Mouse (Mus musculus): ENCODE results near the gene Bst2. TPM values are rescaled to one million over a fixed set of nuclear protein-coding genes. Genes with fewer than 3 reads are reported as not detected.

Bst2 gene
- polyA plus RNA-seq, 1 experiment from 2014 or later, result 46.5 TPM

GRCm38 (mm10) chr8:71513018-71513754 lies 24.1 kb downstream of the Bst2 start:
- no peaks in the 10 kb centered on the region for H3K4me1 ChIP-seq (ENCODE audit: control insufficient read depth, insufficient read depth, low read length)
- H3K27me3 ChIP-seq (ENCODE audit: control insufficient read depth, insufficient read depth, low read length), result peaks cover 15% of the 10 kb centered on the region
- 62% methylated on average over 13 of the region's 15 CpGs for WGBS
- no peak overlapping the region for H3K27ac ChIP-seq (ENCODE audit: low read length)
- no peak overlapping the region for H3K9ac ChIP-seq (ENCODE audit: low read length)
- no peaks in the 10 kb centered on the region for H3K36me3 ChIP-seq (ENCODE audit: control insufficient read depth, insufficient read depth, low read length)
- no peak overlapping the region for H3K4me3 ChIP-seq (replicated peaks; ENCODE audit: low read length)
- ATAC-seq (ENCODE audit: insufficient read depth, low FRiP score), result no peak
- H3K4me2 ChIP-seq (ENCODE audit: low read depth, low read length), result no peak overlapping the region
- no peaks in the 10 kb centered on the region for H3K9me3 ChIP-seq (replicated peaks; ENCODE audit: control insufficient read depth, low read length)

- ATAC-seq (ENCODE audit: insufficient read depth, low FRiP score), result peak; percentile 54
- no peaks in the 10 kb centered on the region for H3K9me3 ChIP-seq (replicated peaks; ENCODE audit: control insufficient read depth, low read length)
- H3K36me3 ChIP-seq (ENCODE audit: control insufficient read depth, insufficient read depth, low read length), result no peaks in the 10 kb centered on the region
- no peak within 1 kb of the TSS for H3K4me2 ChIP-seq (ENCODE audit: low read depth, low read length)
- WGBS, result 27% methylated on average over 14 of the region's 14 CpGs
- peak within 1 kb of the TSS; percentile 11 for H3K4me3 ChIP-seq (replicated peaks; ENCODE audit: low read length)
- H3K4me1 ChIP-seq (ENCODE audit: control insufficient read depth, insufficient read depth, low read length), result 0 out of 2 replicates have a peak, but pooled peaks cover 6% of the 10 kb centered on the region
- H3K9ac ChIP-seq (ENCODE audit: low read length), result no peak within 1 kb of the TSS
- H3K27me3 ChIP-seq (ENCODE audit: control insufficient read depth, insufficient read depth, low read length), result peaks cover 30% of the 10 kb centered on the region
- no peak within 1 kb of the TSS for H3K27ac ChIP-seq (ENCODE audit: low read length)
These were observed 25.6 kb downstream of the Bst2 start, which contains the start of gene Plvap for GRCm38 (mm10) chr8:71511644-71512043. TSS of gene Plvap (minus strand) at chr8:71511752.

GRCm38 (mm10) chr8:71509316-71509715 lies 27.9 kb downstream of the Bst2 start:
- Histone ChIP-seq H3K9ac (ENCODE audit: low read length) (peak overlapping the region; percentile 31; the same call in 1 of the 2 replicates), H3K4me2 (ENCODE audit: low read depth, low read length) (no peak overlapping the region; the same call in 1 of the 2 replicates), H3K4me1 (ENCODE audit: control insufficient read depth, insufficient read depth, low read length) (0 out of 2 replicates have a peak, but pooled peaks cover 6% of the 10 kb centered on the region), H3K27ac (ENCODE audit: low read length) (no peak overlapping the region), H3K4me3 (replicated peaks; ENCODE audit: low read length) (peak overlapping the region; percentile 11), H3K36me3 (ENCODE audit: control insufficient read depth, insufficient read depth, low read length) (no peaks in the 10 kb centered on the region), H3K27me3 (ENCODE audit: control insufficient read depth, insufficient read depth, low read length) (peaks cover 39% of the 10 kb centered on the region), H3K9me3 (replicated peaks; ENCODE audit: control insufficient read depth, low read length) (no peaks in the 10 kb centered on the region)
- WGBS, result 74% methylated on average over 2 of the region's 2 CpGs
- ATAC-seq (ENCODE audit: insufficient read depth, low FRiP score), result no peak

GRCm38 (mm10) chr8:71507589-71508104 lies 29.6 kb downstream of the Bst2 start:
- Histone ChIP-seq H3K27ac (ENCODE audit: low read length) (no peak overlapping the region), H3K27me3 (ENCODE audit: control insufficient read depth, insufficient read depth, low read length) (peaks cover 39% of the 10 kb centered on the region), H3K4me1 (ENCODE audit: control insufficient read depth, insufficient read depth, low read length) (0 out of 2 replicates have a peak, but pooled peaks cover 6% of the 10 kb centered on the region), H3K9ac (ENCODE audit: low read length) (peak overlapping the region; percentile 44), H3K4me3 (replicated peaks; ENCODE audit: low read length) (peak overlapping the region; percentile 44), H3K9me3 (replicated peaks; ENCODE audit: control insufficient read depth, low read length) (no peaks in the 10 kb centered on the region), H3K36me3 (ENCODE audit: control insufficient read depth, insufficient read depth, low read length) (no peaks in the 10 kb centered on the region), H3K4me2 (ENCODE audit: low read depth, low read length) (peak overlapping the region; percentile 58)
- ATAC-seq (ENCODE audit: insufficient read depth, low FRiP score), result peak; percentile 65; the same call in 1 of the 2 replicates
- WGBS, result under 1% methylated on average over 61 of the region's 61 CpGs

- H3K27me3 ChIP-seq (ENCODE audit: control insufficient read depth, insufficient read depth, low read length), result peaks cover 39% of the 10 kb centered on the region
- H3K4me2 ChIP-seq (ENCODE audit: low read depth, low read length), result no peak overlapping the region
- 73% methylated on average over 4 of the region's 4 CpGs for WGBS
- no peaks in the 10 kb centered on the region for H3K36me3 ChIP-seq (ENCODE audit: control insufficient read depth, insufficient read depth, low read length)
- ATAC-seq (ENCODE audit: insufficient read depth, low FRiP score), result no peak
- no peak overlapping the region for H3K4me3 ChIP-seq (replicated peaks; ENCODE audit: low read length)
- H3K9me3 ChIP-seq (replicated peaks; ENCODE audit: control insufficient read depth, low read length), result no peaks in the 10 kb centered on the region
- 0 out of 2 replicates have a peak, but pooled peaks cover 6% of the 10 kb centered on the region for H3K4me1 ChIP-seq (ENCODE audit: control insufficient read depth, insufficient read depth, low read length)
- H3K27ac ChIP-seq (ENCODE audit: low read length), result no peak overlapping the region
- H3K9ac ChIP-seq (ENCODE audit: low read length), result no peak overlapping the region
These were observed 31.3 kb downstream of the Bst2 start for GRCm38 (mm10) chr8:71505979-71506378.

GRCm38 (mm10) chr8:71505326-71505725 lies 31.9 kb downstream of the Bst2 start:
- H3K36me3 ChIP-seq (ENCODE audit: control insufficient read depth, insufficient read depth, low read length), result no peaks in the 10 kb centered on the region
- H3K9ac ChIP-seq (ENCODE audit: low read length), result no peak overlapping the region
- H3K27me3 ChIP-seq (ENCODE audit: control insufficient read depth, insufficient read depth, low read length), result peaks cover 39% of the 10 kb centered on the region
- ATAC-seq (ENCODE audit: insufficient read depth, low FRiP score), result no peak
- H3K4me2 ChIP-seq (ENCODE audit: low read depth, low read length), result no peak overlapping the region
- no peaks in the 10 kb centered on the region for H3K9me3 ChIP-seq (replicated peaks; ENCODE audit: control insufficient read depth, low read length)
- H3K4me1 ChIP-seq (ENCODE audit: control insufficient read depth, insufficient read depth, low read length), result 0 out of 2 replicates have a peak, but pooled peaks cover 6% of the 10 kb centered on the region
- H3K27ac ChIP-seq (ENCODE audit: low read length), result no peak overlapping the region
- H3K4me3 ChIP-seq (replicated peaks; ENCODE audit: low read length), result no peak overlapping the region
- 91% methylated on average over 4 of the region's 4 CpGs for WGBS

- 89% methylated on average over 4 of the region's 4 CpGs for WGBS
- Histone ChIP-seq H3K27me3 (ENCODE audit: control insufficient read depth, insufficient read depth, low read length) (peaks cover 35% of the 10 kb centered on the region), H3K9me3 (replicated peaks; ENCODE audit: control insufficient read depth, low read length) (no peaks in the 10 kb centered on the region), H3K36me3 (ENCODE audit: control insufficient read depth, insufficient read depth, low read length) (no peaks in the 10 kb centered on the region), H3K9ac (ENCODE audit: low read length) (no peak overlapping the region), H3K27ac (ENCODE audit: low read length) (no peak overlapping the region), H3K4me1 (ENCODE audit: control insufficient read depth, insufficient read depth, low read length) (0 out of 2 replicates have a peak, but pooled peaks cover 6% of the 10 kb centered on the region), H3K4me2 (ENCODE audit: low read depth, low read length) (no peak overlapping the region), H3K4me3 (replicated peaks; ENCODE audit: low read length) (no peak overlapping the region)
- no peak for ATAC-seq (ENCODE audit: insufficient read depth, low FRiP score)
These were observed 32.9 kb downstream of the Bst2 start for GRCm38 (mm10) chr8:71504349-71504748.

GRCm38 (mm10) chr8:71498816-71499690 lies 38.2 kb downstream of the Bst2 start:
- Histone ChIP-seq H3K36me3 (ENCODE audit: control insufficient read depth, insufficient read depth, low read length) (no peaks in the 10 kb centered on the region), H3K4me2 (ENCODE audit: low read depth, low read length) (no peak overlapping the region), H3K9me3 (replicated peaks; ENCODE audit: control insufficient read depth, low read length) (no peaks in the 10 kb centered on the region), H3K27ac (ENCODE audit: low read length) (peak overlapping the region; percentile 62; the same call in 1 of the 2 replicates), H3K27me3 (ENCODE audit: control insufficient read depth, insufficient read depth, low read length) (no peaks in the 10 kb centered on the region), H3K9ac (ENCODE audit: low read length) (no peak overlapping the region), H3K4me1 (ENCODE audit: control insufficient read depth, insufficient read depth, low read length) (peaks cover 32% of the 10 kb centered on the region), H3K4me3 (replicated peaks; ENCODE audit: low read length) (no peak overlapping the region)
- 26% methylated on average over 16 of the region's 16 CpGs for WGBS
- ATAC-seq (ENCODE audit: insufficient read depth, low FRiP score), result 0 out of 2 replicates have a peak, but pooled peaks have one; percentile 9
